Mouse (Mus musculus): ENCODE data around the gene Mgrn1.

Mgrn1 gene

GRCm38 (mm10) chr16:4885760-4886689, at the start of gene Mgrn1:
TSS of gene Mgrn1 (plus strand) at chr16:4886249.
- peak; percentile 89 for DNase-seq (ENCODE audit: low spot score)

GRCm38 (mm10) chr16:4837631-4838030, 48.4 kb upstream of the Mgrn1 start:
- DNase-seq (ENCODE audit: low spot score): no peak

- DNase-seq (ENCODE audit: low spot score): no peak
These were observed 46.5 kb upstream of the Mgrn1 start for GRCm38 (mm10) chr16:4839552-4839951.

- DNase-seq (ENCODE audit: low spot score): no peak
These were observed 45.8 kb upstream of the Mgrn1 start for GRCm38 (mm10) chr16:4840231-4840630.

GRCm38 (mm10) chr16:4847041-4847440, 39.0 kb upstream of the Mgrn1 start:
- DNase-seq (ENCODE audit: low spot score): no peak

- DNase-seq (ENCODE audit: low spot score): no peak
These were observed 38.0 kb upstream of the Mgrn1 start for GRCm38 (mm10) chr16:4848090-4848489.

GRCm38 (mm10) chr16:4850361-4850760, 35.7 kb upstream of the Mgrn1 start:
- no peak for DNase-seq (ENCODE audit: low spot score)

GRCm38 (mm10) chr16:4850938-4851628, 35.0 kb upstream of the Mgrn1 start:
- DNase-seq (ENCODE audit: low spot score): no peak

- DNase-seq (ENCODE audit: low spot score): no peak
These were observed 30.9 kb upstream of the Mgrn1 start for GRCm38 (mm10) chr16:4855046-4855650.

- DNase-seq (ENCODE audit: low spot score): no peak
These were observed 24.7 kb upstream of the Mgrn1 start for GRCm38 (mm10) chr16:4861392-4861791.

- DNase-seq (ENCODE audit: low spot score): peak; percentile 78
These were observed 23.1 kb upstream of the Mgrn1 start for GRCm38 (mm10) chr16:4862863-4863483.

- DNase-seq (ENCODE audit: low spot score): no peak
These were observed 22.3 kb upstream of the Mgrn1 start for GRCm38 (mm10) chr16:4863742-4864141.

GRCm38 (mm10) chr16:4866101-4866695, 19.9 kb upstream of the Mgrn1 start:
- DNase-seq (ENCODE audit: low spot score): no peak

GRCm38 (mm10) chr16:4870490-4870889, 15.6 kb upstream of the Mgrn1 start:
- no peak for DNase-seq (ENCODE audit: low spot score)

- DNase-seq (ENCODE audit: low spot score): no peak
These were observed 14.1 kb upstream of the Mgrn1 start for GRCm38 (mm10) chr16:4871926-4872325.

- no peak for DNase-seq (ENCODE audit: low spot score)
These were observed 10.6 kb upstream of the Mgrn1 start for GRCm38 (mm10) chr16:4875198-4876032.

- peak; percentile 75 for DNase-seq (ENCODE audit: low spot score)
These were observed 9.9 kb upstream of the Mgrn1 start for GRCm38 (mm10) chr16:4876033-4876680.

- DNase-seq (ENCODE audit: low spot score): no peak
These were observed 8.9 kb upstream of the Mgrn1 start for GRCm38 (mm10) chr16:4877195-4877594.

- DNase-seq (ENCODE audit: low spot score): no peak
These were observed 8.3 kb upstream of the Mgrn1 start for GRCm38 (mm10) chr16:4877701-4878100.

- peak; percentile 84 for DNase-seq (ENCODE audit: low spot score)
These were observed 7.7 kb upstream of the Mgrn1 start for GRCm38 (mm10) chr16:4878192-4878885.

Measured in urinary bladder, postnatal 14 days (tissue).